Mouse (Mus musculus): ENCODE results near the gene Zfp941.

Gene Zfp941

DNA sequence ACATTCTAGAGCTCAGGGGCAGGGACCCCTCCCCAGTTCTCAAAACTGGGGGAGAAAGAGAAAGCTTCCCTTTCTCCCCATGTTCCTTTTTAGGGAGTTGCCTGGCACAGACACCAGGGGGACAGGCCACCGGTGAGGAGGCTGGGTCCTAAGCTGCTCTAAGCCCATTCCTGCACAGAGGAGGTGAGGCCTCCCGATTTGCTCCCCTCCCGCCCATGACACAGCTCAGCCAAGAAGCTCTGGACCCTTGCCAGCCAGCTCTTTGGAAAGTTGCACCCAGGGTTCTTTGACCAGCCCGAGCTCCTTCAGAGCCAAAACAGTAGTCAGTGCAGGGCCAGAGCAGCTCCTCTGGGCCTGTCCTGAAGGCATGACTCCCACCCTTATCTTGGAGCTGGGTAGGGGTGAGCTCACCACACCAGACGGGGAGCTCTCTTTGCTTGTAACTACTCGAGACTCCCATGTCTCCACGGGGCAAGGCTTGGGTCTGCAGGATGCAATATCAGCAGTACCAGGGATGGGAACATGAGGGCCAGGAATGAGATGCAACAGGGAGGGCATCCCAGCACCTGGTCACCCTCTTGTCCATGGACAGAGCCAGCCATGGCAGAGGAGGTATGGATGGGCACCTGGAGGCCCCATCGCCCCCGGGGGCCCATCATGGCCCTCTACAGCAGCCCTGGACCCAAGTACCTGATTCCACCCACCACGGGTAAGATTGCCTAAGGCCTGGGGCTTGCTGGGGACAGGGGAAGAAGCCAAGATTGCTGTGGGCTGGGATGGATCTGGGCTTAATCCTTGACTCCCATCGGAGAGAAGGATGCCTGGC, 26.0 kb upstream of the Zfp941 start, which contains the start of gene Odf3:
Gene Odf3 (plus strand): TSS at position 51 of the 826 bp plus-strand sequence.
- ChIA-PET CTCF (interaction anchor here (0.5 to 6.3 kb wide), 12 partner anchors 19 to 329 kb away, joined by 3 to 50 read pairs (median 4); no protein-coding TSS in a partner anchor), POLR2A (interaction anchor here in 3 of 4 experiments (0.6 to 2.6 kb wide), 14 partner anchors 9 to 491 kb away, joined by 3 to 24 read pairs (median 5); partner anchors contain the start of genes Gm45785 (in 3 of the 3), Ric8a (in 3 of the 3), Bet1l (in 2 of the 3) and B4galnt4 (in 1 of the 3))

DNA sequence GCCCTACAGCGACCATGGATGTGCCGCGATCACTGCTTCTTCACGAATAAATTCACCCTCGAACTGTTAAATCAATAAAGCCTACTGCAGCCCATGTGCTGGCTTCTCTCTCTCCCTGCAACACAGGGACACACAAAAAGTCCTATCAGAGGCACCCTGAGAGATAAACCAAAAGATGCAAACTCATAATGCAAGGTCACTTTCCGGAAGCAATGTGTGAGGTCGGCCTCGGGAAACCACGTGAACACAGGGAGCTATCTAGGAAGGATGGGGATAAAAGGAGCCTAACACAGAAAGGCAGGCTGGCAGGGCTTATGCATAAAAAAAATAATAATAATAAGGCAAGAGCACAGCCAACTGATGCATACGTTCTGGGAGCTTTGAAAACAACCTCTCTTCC, 24.7 kb upstream of the Zfp941 start:
- CTCF ChIA-PET, result interaction anchor here (0.6 to 6.3 kb wide), 9 partner anchors 8 to 330 kb away, joined by 3 to 50 read pairs (median 12); partner anchors contain the start of gene Urah (in 1 of the 4)
- POLR2A ChIA-PET, result interaction anchor here in 3 of 4 experiments (0.5 to 2.6 kb wide), 11 partner anchors 10 to 223 kb away, joined by 3 to 24 read pairs (median 5); partner anchors contain the start of genes Gm45785 (in 3 of the 3), Ric8a (in 3 of the 3), Bet1l (in 2 of the 3) and Urah (in 1 of the 3)

- CTCF ChIA-PET, result interaction anchor here (0.6 to 6.3 kb wide), 32 partner anchors 8 to 867 kb away, joined by 3 to 50 read pairs (median 4); partner anchors contain the start of genes Urah (in 2 of the 4), 6430531B16Rik (in 1 of the 4), Gm45785 (in 1 of the 4) and Ric8a (in 1 of the 4)
- POLR2A ChIA-PET, result interaction anchor here in 3 of 4 experiments (0.5 to 1.9 kb wide), 9 partner anchors 8 to 331 kb away, joined by 3 to 19 read pairs (median 5); partner anchors contain the start of genes Bet1l (in 1 of the 3), Gm45785 (in 1 of the 3) and Ric8a (in 1 of the 3)
Observed at GRCm38 (mm10) chr7:140845683-140846082, 23.7 kb upstream of the Zfp941 start.

DNA sequence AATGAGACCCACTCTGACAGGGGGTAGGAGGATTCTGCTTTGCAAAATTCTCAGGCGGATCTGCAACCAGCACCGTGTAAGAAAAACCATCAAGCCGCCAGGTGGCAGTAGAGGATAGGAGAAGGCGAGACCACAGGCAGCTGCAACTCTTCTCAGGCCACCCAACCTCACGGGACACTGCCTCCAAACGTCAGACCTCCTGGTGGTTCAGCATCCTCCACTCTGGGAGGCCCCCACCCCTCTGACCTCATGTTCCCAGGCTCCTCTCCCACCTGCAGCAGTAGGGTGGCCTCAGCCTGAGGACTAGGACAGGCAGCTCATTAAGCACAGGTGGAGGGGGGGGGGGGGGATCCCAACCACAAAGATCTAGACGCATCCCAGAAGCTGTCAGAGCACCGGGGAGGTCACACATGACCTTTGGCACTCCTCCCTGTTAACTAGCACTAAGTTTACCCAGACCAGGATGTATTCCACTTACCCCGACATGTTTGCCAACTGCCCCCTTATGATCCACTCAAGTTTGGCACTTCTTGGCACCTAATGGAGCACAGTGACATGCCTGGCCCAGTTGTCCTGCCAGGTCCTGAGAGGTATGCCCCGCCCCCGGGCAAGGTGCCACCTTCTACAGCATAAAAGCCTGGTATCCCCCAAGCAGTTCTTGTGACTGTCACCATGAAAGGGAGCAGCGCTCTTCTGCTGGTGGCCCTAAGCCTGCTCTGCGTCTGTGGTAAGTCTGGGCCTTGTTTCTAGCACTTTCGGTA, 23.1 kb upstream of the Zfp941 start, which contains the start of gene Scgb1c1:
Gene Scgb1c1 (plus strand): TSS at position 643 of the 761 bp plus-strand sequence.
- POLR2A ChIA-PET, result interaction anchor here in 3 of 4 experiments (0.5 to 1.9 kb wide), 17 partner anchors 8 to 1332 kb away, joined by 3 to 19 read pairs (median 3); partner anchors contain the start of genes Bet1l (in 1 of the 3), Gm45785 (in 1 of the 3) and Ric8a (in 1 of the 3)
- CTCF ChIA-PET, result interaction anchor here (0.5 to 6.3 kb wide), 45 partner anchors 8 to 1632 kb away, joined by 3 to 50 read pairs (median 4); partner anchors contain the start of genes Urah (in 2 of the 4), 6430531B16Rik (in 1 of the 4), Gm45785 (in 1 of the 4) and Ric8a (in 1 of the 4)

DNA sequence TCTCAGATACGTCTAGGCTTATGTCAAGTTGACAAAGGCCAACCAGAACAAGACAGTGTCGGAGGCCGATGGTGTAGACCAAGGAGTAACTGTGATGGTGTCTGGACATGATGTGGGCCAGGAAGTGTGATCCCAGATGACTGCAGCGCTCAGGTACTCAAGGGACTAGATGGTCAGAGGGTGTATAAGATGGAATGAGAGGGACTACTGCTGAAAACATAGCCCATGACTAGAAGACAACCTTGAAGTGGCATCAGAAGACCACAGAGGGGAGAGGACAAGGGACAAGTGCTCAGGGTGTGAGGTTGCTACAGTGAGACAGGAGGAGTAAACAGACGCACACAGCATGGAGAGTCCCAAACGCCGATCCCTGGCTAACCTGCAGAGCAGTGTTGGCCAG, 21.8 kb upstream of the Zfp941 start:
- POLR2A ChIA-PET, result interaction anchor here in 2 of 4 experiments (1.4 to 4.2 kb wide), 3 partner anchors 10 to 39 kb away, joined by 3 to 33 read pairs (median 5); partner anchors contain the start of genes Bet1l (in 1 of the 2), Gm45785 (in 1 of the 2) and Ric8a (in 1 of the 2)
- CTCF ChIA-PET, result interaction anchor here in 2 of 4 experiments (2.6 to 6.3 kb wide), 2 partner anchors 59 kb away, joined by 24 to 50 read pairs; no protein-coding TSS in a partner anchor

- ChIA-PET POLR2A (interaction anchor here in 3 of 4 experiments (0.6 to 4.2 kb wide), 54 partner anchors 8 to 1796 kb away, joined by 3 to 33 read pairs (median 4); partner anchors contain the start of genes Zfp941 (in 3 of the 3), Bet1l (in 2 of the 3), Gm45785 (in 2 of the 3) and Ric8a (in 2 of the 3)), CTCF (interaction anchor here (0.6 to 3.1 kb wide), 19 partner anchors 10 to 1086 kb away, joined by 3 to 22 read pairs (median 4); no protein-coding TSS in a partner anchor)
Observed at GRCm38 (mm10) chr7:140840750-140841735, 19.1 kb upstream of the Zfp941 start.

DNA sequence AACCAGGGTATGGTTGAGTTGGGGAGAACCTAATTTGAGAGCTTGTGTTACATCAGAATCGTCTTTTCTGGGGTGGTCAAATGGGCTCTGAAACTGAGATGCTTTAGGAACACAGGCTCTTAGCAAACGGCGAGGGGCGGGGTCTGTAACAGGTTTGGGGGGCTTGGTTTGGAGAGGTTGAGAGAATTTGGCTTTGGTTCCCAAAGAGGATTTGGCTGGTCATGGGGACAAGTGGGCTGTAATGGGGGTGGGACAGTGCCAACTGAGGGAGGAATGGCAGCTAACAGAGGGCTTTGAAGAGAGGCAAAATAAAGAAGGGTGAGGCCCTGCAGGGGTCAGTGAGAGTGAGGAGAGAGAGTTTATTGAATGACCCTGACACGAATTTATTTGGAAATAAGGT, 17.6 kb upstream of the Zfp941 start:
- POLR2A ChIA-PET, result interaction anchor here in 1 of 4 experiments (1.4 to 4.2 kb wide), 2 partner anchors 18 to 376 kb away, joined by 4 to 33 read pairs; partner anchors contain the start of genes Bet1l, Gm45785, Rassf7 and Ric8a
- CTCF ChIA-PET, result interaction anchor here in 1 of 4 experiments (3.1 kb wide), 1 partner anchor 64 kb away, joined by 22 read pairs; no protein-coding TSS in a partner anchor

DNA sequence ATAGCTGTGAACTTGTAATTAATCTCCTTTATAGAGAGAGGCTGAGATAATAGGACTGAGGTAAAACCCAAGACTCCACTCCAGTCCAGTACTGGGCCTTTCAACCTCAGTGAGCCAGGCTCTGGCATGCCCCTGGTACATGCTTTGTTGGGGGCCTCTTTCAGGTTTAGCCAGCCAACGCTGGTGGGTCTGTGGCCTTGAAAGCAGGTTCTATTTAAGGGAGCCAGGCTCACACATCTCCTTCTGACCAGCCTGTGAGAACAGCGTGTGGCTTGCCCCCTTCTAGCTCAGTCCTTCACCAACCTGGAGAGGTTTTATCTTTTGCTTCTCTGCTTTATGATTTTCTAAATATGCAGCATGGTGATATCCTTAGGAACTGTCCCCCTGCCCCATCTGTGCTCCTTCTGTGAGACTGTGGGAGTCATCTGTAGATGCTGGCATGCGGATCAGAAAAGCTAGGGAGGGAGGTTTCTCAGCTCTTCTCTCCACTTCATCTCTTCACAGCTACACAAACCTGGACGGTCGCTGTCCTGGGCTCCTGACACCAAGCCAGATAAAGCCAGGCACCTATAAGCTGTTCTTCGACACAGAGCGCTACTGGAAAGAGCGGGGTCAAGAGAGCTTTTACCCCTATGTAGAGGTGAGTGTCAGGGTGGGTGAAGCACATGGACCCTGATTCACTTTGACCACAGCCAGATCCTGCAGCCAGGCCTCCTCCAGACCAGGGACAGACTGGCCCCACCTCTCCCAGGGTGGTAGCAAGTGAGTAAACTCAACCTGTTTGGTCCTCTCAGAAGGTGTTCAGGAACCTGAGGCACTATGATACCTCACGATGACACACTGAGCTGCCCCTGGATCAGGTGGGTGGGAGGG, 14.5 kb upstream of the Zfp941 start:
- POLR2A ChIA-PET, result interaction anchor here in 3 of 4 experiments (0.5 to 2.7 kb wide), 8 partner anchors 9 to 120 kb away, joined by 3 to 16 read pairs (median 4); partner anchors contain the start of genes Gm45785 (in 1 of the 3), Psmd13 (in 1 of the 3), Ric8a (in 1 of the 3) and Sirt3 (in 1 of the 3)
- CTCF ChIA-PET, result interaction anchor here in 3 of 4 experiments (0.7 to 2.1 kb wide), 5 partner anchors 8 to 67 kb away, joined by 3 to 13 read pairs (median 9); partner anchors contain the start of genes Scgb1c1 (in 2 of the 3) and Zfp941 (in 1 of the 3)

GRCm38 (mm10) chr7:140835758-140836087, 13.7 kb upstream of the Zfp941 start:
- POLR2A ChIA-PET, result interaction anchor here in 3 of 4 experiments (0.5 to 2.7 kb wide), 18 partner anchors 9 to 735 kb away, joined by 3 to 16 read pairs (median 3); partner anchors contain the start of genes Zfp941 (in 3 of the 3), Echs1 (in 1 of the 3), Gm45785 (in 1 of the 3) and Psmd13 (in 1 of the 3)
- CTCF ChIA-PET, result interaction anchor here (0.6 to 2.1 kb wide), 9 partner anchors 9 to 691 kb away, joined by 3 to 13 read pairs (median 5); partner anchors contain the start of gene Scgb1c1 (in 2 of the 4)

GRCm38 (mm10) chr7:140834968-140835757, 13.2 kb upstream of the Zfp941 start, which contains the start of gene Urah:
Urah (plus strand) TSS chr7:140835018.
- POLR2A ChIA-PET, result interaction anchor here (0.5 to 2.7 kb wide), 19 partner anchors 8 to 748 kb away, joined by 3 to 16 read pairs (median 3); partner anchors contain the start of genes Zfp941 (in 3 of the 4), Echs1 (in 1 of the 4), Gm45785 (in 1 of the 4) and Rassf7 (in 1 of the 4)

DNA sequence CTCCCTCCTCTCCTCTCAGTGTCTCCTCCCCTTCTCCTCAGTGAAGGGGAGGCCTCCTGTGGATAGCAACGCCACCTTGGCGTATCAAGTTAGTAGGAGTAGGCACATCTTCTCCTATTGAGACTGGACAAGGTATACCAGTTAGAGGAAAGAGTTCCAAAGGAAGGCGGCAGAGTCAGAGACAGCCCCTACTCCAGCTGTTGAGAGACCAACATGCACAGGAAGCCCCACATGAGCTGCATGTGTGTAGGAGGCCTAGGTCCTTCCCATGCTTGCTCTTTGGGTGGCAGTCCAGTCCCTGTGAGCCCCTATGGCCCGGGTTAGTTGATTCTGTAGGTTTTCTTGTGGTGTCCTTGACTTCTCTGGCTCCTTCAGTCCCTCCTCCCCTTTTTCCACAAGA, 11.4 kb upstream of the Zfp941 start:
- ChIA-PET CTCF (interaction anchor here in 1 of 4 experiments (0.6 to 0.7 kb wide), 2 partner anchors 770 to 1826 kb away, joined by 3 to 5 read pairs; no protein-coding TSS in a partner anchor), POLR2A (interaction anchor here in 1 of 4 experiments (0.8 kb wide), 1 partner anchor 12 kb away, joined by 3 read pairs; no protein-coding TSS in a partner anchor)

More at GRCm38 (mm10) chr7:140834968-140835757, 13.2 kb upstream of the Zfp941 start, which contains the start of gene Urah:
- CTCF ChIA-PET, result interaction anchor here (0.6 to 2.1 kb wide), 12 partner anchors 10 to 690 kb away, joined by 3 to 13 read pairs (median 4); partner anchors contain the start of genes Scgb1c1 (in 3 of the 4) and Zfp941 (in 1 of the 4)

GRCm38 (mm10) chr7:140831447-140831846, 9.5 kb upstream of the Zfp941 start:
- POLR2A ChIA-PET, result interaction anchor here in 2 of 4 experiments (0.6 to 2.4 kb wide), 5 partner anchors 9 to 142 kb away, joined by 3 to 9 read pairs (median 3); partner anchors contain the start of gene Zfp941 (in 2 of the 2)
- CTCF ChIA-PET, result interaction anchor here in 2 of 4 experiments (0.6 to 1.0 kb wide), 2 partner anchors 9 to 643 kb away, joined by 3 read pairs; no protein-coding TSS in a partner anchor
